Comparison of ENCODE assay signal across 10 mouse cellular contexts in the genomic region with DNA sequence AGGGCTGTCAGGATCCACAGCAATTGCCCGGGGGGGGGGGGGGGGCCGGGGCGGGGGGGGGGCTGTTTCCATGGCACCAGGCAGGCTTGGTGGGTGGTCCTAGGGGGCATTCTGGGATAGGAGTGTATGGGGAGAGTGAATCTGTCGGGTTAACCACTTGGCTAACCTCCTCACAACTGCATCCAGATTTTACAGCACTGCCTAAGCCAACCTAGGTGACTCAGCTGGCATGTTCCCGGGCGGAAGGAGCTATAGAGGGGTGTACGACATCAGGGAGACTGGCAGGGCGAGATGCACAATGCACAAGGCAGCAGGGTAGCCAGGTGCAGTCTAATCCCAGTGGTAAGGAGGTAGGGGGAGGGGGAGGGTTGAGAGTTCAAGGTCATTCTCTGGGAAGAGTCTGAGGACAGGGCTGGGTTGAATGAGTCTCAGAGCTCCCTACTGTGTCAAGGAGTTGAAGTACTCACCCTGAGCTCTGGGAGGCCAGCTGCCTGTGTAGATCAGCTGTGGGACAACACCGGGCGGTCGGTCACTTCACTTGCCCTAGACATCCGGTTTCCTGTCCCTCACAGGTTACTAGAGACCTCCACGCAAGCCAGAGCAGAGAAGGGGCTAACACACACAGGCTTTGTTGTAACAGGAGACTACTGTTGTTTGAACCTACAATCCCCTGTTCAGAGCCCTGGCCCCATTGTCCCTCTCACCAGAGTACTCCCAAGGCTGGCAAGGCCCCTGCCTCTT. TPM values are rescaled to one million over a fixed set of nuclear protein-coding genes. Genes with fewer than 3 reads are reported as not detected.
DNase-seq lines count a peak whose midpoint lies in the region; ATAC-seq and TF ChIP-seq lines count a peak whose summit lies in the region.
"Had no signal": no experiment of that assay in that cellular context is flagged by ENCODE, and none has a peak within 500 bp of the region (broad histone marks: within the 10 kb centered on the region; RNA-seq: fewer than 3 reads in every experiment).

No protein-coding gene starts in this region.

- H3K9ac ChIP-seq in forebrain, embryonic 15.5 days (replicated peaks): no peak overlapping the region
- no peak overlapping the region for H3K9ac ChIP-seq in liver, embryonic 12.5 days
- no peak overlapping the region for H3K9ac ChIP-seq in liver, embryonic 11.5 days (ENCODE audit: low read depth, low read length)
- peak overlapping the region; percentile 75 for H3K9ac ChIP-seq in ES-E14 (ENCODE audit: insufficient read depth, low read depth, low read length, poor library complexity, severe bottlenecking)

- WGBS in forebrain, embryonic 10.5 days: 54% methylated on average over 10 of the region's 13 CpGs
- 44% methylated on average over 13 of the region's 13 CpGs for WGBS in forebrain, embryonic 15.5 days
- 56% methylated on average over 11 of the region's 13 CpGs for WGBS in liver, embryonic 12.5 days (ENCODE audit: insufficient replicate concordance)
- WGBS in liver, embryonic 11.5 days: 60% methylated on average over 13 of the region's 13 CpGs
- WGBS in limb, embryonic 10.5 days: 57% methylated on average over 10 of the region's 13 CpGs

- DNase-seq in forebrain, embryonic 10.5 days (ENCODE audit: extremely low spot score, low spot score): no peak
- no peak for DNase-seq in liver, embryonic 11.5 days (ENCODE audit: low spot score)
- DNase-seq in ES-E14 (ENCODE audit: low read depth, low spot score): peak; percentile 88
- DNase-seq in limb, embryonic 10.5 days (ENCODE audit: low spot score): peak; percentile 34
- no peak for DNase-seq in Muller cell, postnatal 12 days (ENCODE audit: inconsistent ontology term)
- DNase-seq in frontal cortex, postnatal 14 days (ENCODE audit: low spot score in 2 of 2): no peak
- DNase-seq: cerebellum, adult 11 months; lung, postnatal 14 days had no signal

- H3K4me2 ChIP-seq in forebrain, embryonic 15.5 days (replicated peaks): no peak overlapping the region
- H3K4me2 ChIP-seq in liver, embryonic 12.5 days: no peak overlapping the region
- H3K4me2 ChIP-seq in liver, embryonic 11.5 days: no peak overlapping the region

- H3K4me1 ChIP-seq in forebrain, embryonic 10.5 days: peaks cover 57% of the 10 kb centered on the region
- peaks cover 17% of the 10 kb centered on the region for H3K4me1 ChIP-seq in forebrain, embryonic 15.5 days
- peaks cover 29% of the 10 kb centered on the region for H3K4me1 ChIP-seq in liver, embryonic 12.5 days
- H3K4me1 ChIP-seq in liver, embryonic 11.5 days (replicated peaks; ENCODE audit: control insufficient read depth, insufficient read depth, low read length): peaks cover 18% of the 10 kb centered on the region
- peaks cover 7 to 40% of the 10 kb centered on the region in 2 experiments; a peak in 3 of 4 replicates for H3K4me1 ChIP-seq in ES-E14 (ENCODE audit: control insufficient read depth in 2 of 2, insufficient read depth in 2 of 2, low read length in 2 of 2, poor library complexity in 1 of 2)
- peaks cover 66% of the 10 kb centered on the region for H3K4me1 ChIP-seq in limb, embryonic 10.5 days

- no peaks in the 10 kb centered on the region for H3K36me3 ChIP-seq in forebrain, embryonic 10.5 days (replicated peaks)
- H3K36me3 ChIP-seq in forebrain, embryonic 15.5 days: no peaks in the 10 kb centered on the region
- H3K36me3 ChIP-seq in liver, embryonic 12.5 days: no peaks in the 10 kb centered on the region
- no peaks in the 10 kb centered on the region for H3K36me3 ChIP-seq in liver, embryonic 11.5 days (ENCODE audit: control insufficient read depth, insufficient read depth, low read length)
- no peaks in the 10 kb centered on the region for H3K36me3 ChIP-seq in ES-E14 (ENCODE audit: control insufficient read depth, insufficient read depth, low read length, poor library complexity, severe bottlenecking)
- H3K36me3 ChIP-seq in limb, embryonic 10.5 days: no peaks in the 10 kb centered on the region

- ATAC-seq in forebrain, embryonic 15.5 days (replicated peaks): no peak
- ATAC-seq in liver, embryonic 12.5 days: 0 out of 2 replicates have a peak, but pooled peaks have one; percentile 6
- ATAC-seq in liver, embryonic 11.5 days (replicated peaks; ENCODE audit: low FRiP score): no peak

- peak overlapping the region; percentile 85 for H3K27ac ChIP-seq in forebrain, embryonic 10.5 days
- H3K27ac ChIP-seq in forebrain, embryonic 15.5 days (replicated peaks): no peak overlapping the region
- H3K27ac ChIP-seq in liver, embryonic 12.5 days: no peak overlapping the region
- H3K27ac ChIP-seq in liver, embryonic 11.5 days (ENCODE audit: low read depth, low read length): no peak overlapping the region
- H3K27ac ChIP-seq in ES-E14 (ENCODE audit: insufficient read depth, low read depth, low read length, poor library complexity, severe bottlenecking): peak overlapping the region; percentile 96
- peak overlapping the region; percentile 90 for H3K27ac ChIP-seq in limb, embryonic 10.5 days

- no peak overlapping the region for H3K4me3 ChIP-seq in forebrain, embryonic 10.5 days
- no peak overlapping the region for H3K4me3 ChIP-seq in forebrain, embryonic 15.5 days
- no peak overlapping the region for H3K4me3 ChIP-seq in liver, embryonic 12.5 days
- no peak overlapping the region for H3K4me3 ChIP-seq in liver, embryonic 11.5 days (ENCODE audit: low read depth, low read length)
- H3K4me3 ChIP-seq in ES-E14 (ENCODE audit: insufficient read depth in 1 of 2, low read depth in 1 of 2, low read length in 2 of 2, poor library complexity in 1 of 2, severe bottlenecking in 1 of 2): peak overlapping the region in 1 of 2 experiments; percentile 65; a peak in 3 of 4 replicates
- 0 out of 2 replicates have a peak overlapping the region, but pooled peaks have one; percentile 36 for H3K4me3 ChIP-seq in limb, embryonic 10.5 days

- H3K9me3 ChIP-seq in forebrain, embryonic 10.5 days: no peaks in the 10 kb centered on the region
- H3K9me3 ChIP-seq in forebrain, embryonic 15.5 days: no peaks in the 10 kb centered on the region
- no peaks in the 10 kb centered on the region for H3K9me3 ChIP-seq in liver, embryonic 12.5 days (replicated peaks)
- no peaks in the 10 kb centered on the region for H3K9me3 ChIP-seq in liver, embryonic 11.5 days (ENCODE audit: control insufficient read depth, low read length)
- no peaks in the 10 kb centered on the region for H3K9me3 ChIP-seq in ES-E14 (ENCODE audit: control insufficient read depth, insufficient read depth, low read depth, low read length)
- H3K9me3 ChIP-seq in limb, embryonic 10.5 days (replicated peaks): no peaks in the 10 kb centered on the region

- in situ Hi-C loops in ES-E14 (cut with MboI; ENCODE audit: low sequenced_read_pairs in 2 of 2, unreplicated experiment in 2 of 2): no loop called here

- H3K27me3 ChIP-seq in forebrain, embryonic 10.5 days (ENCODE audit: poor library complexity, severe bottlenecking): peaks cover 28% of the 10 kb centered on the region
- no peaks in the 10 kb centered on the region for H3K27me3 ChIP-seq in forebrain, embryonic 15.5 days
- peaks cover 6% of the 10 kb centered on the region; the same call in 1 of the 2 replicates for H3K27me3 ChIP-seq in liver, embryonic 12.5 days (replicated peaks)
- no peaks in the 10 kb centered on the region for H3K27me3 ChIP-seq in liver, embryonic 11.5 days (replicated peaks; ENCODE audit: control insufficient read depth, insufficient read depth, low read length)
- no peaks in the 10 kb centered on the region; the same call in 1 of the 2 replicates for H3K27me3 ChIP-seq in limb, embryonic 10.5 days (ENCODE audit: low read depth, poor library complexity, severe bottlenecking)

TF ChIP-seq in ES-E14, 5 proteins besides CTCF, POLR2A, EP300 and RAD21:
- TF ChIP-seq HCFC1 (IDR thresholded peaks at IDR 0.05; ENCODE audit: borderline replicate concordance, insufficient read depth, low read length) (peak; percentile 42; the same call in 1 of the 2 replicates), ZNF384 (IDR thresholded peaks at IDR 0.05; ENCODE audit: low read depth, low read length) (no peak), ZC3H11A (IDR thresholded peaks at IDR 0.05; ENCODE audit: borderline replicate concordance, low read depth, low read length) (no peak), MAFK (IDR thresholded peaks at IDR 0.05; ENCODE audit: insufficient read depth, low read depth, low read length) (no peak), CHD2 (IDR thresholded peaks at IDR 0.05; ENCODE audit: low read depth, low read length) (0 out of 2 replicates have a peak, but pooled peaks have one; percentile 41)

RNA-seq across cellular contexts. Expression of gene Bak1, which starts 12.4 kb away (rescaled TPM):
- polyA plus RNA-seq in forebrain, embryonic 10.5 days (2016; fragmentation: Nextera tagmentation; extraction: Ambion mirVana): 3.1 and 3.4 TPM in 2 replicates
- 2.3 and 2.7 TPM in 2 replicates for polyA plus RNA-seq in forebrain, embryonic 15.5 days (2015; fragmentation: Nextera tagmentation; extraction: Ambion mirVana)
- polyA plus RNA-seq in liver, embryonic 12.5 days (2016; fragmentation: Nextera tagmentation; extraction: Ambion mirVana): 2.7 and 3.2 TPM in 2 replicates
- 10.8 and 11.3 TPM in 2 replicates for polyA plus RNA-seq in liver, embryonic 11.5 days (2014; fragmentation: Nextera tagmentation; extraction: Ambion mirVana)
- total RNA-seq in ES-E14 (2012; rRNA removed): 36.4 and 53.2 TPM in 2 replicates
- polyA plus RNA-seq in limb, embryonic 10.5 days (2016; fragmentation: Nextera tagmentation; extraction: Ambion mirVana): 3.7 and 4.6 TPM in 2 replicates

RNA-seq across cellular contexts. Expression of gene Itpr3, which starts 15.9 kb away (rescaled TPM):
- polyA plus RNA-seq in forebrain, embryonic 10.5 days (2016; fragmentation: Nextera tagmentation; extraction: Ambion mirVana): 1.6 TPM in 2 replicates
- 0.43 and 0.46 TPM in 2 replicates for polyA plus RNA-seq in forebrain, embryonic 15.5 days (2015; fragmentation: Nextera tagmentation; extraction: Ambion mirVana)
- 1.2 and 1.3 TPM in 2 replicates for polyA plus RNA-seq in liver, embryonic 12.5 days (2016; fragmentation: Nextera tagmentation; extraction: Ambion mirVana)
- 1.8 and 2.0 TPM in 2 replicates for polyA plus RNA-seq in liver, embryonic 11.5 days (2014; fragmentation: Nextera tagmentation; extraction: Ambion mirVana)
- total RNA-seq in ES-E14 (2012; rRNA removed): 44.1 and 74.5 TPM in 2 replicates
- 4.3 and 4.8 TPM in 2 replicates for polyA plus RNA-seq in limb, embryonic 10.5 days (2016; fragmentation: Nextera tagmentation; extraction: Ambion mirVana)

Comparison
In these comparisons a context has a peak if more than half of its experiments do, and no peak if none do; other contexts are left out.
1. H3K27ac ChIP-seq: peak in forebrain, embryonic 10.5 days (single experiment), ES-E14 (single experiment) and limb, embryonic 10.5 days (single experiment); none in forebrain, embryonic 15.5 days (single experiment), liver, embryonic 12.5 days (single experiment) and liver, embryonic 11.5 days (single experiment).
2. DNase-seq: peak in ES-E14 (single experiment) and limb, embryonic 10.5 days (single experiment); none in forebrain, embryonic 10.5 days (single experiment), liver, embryonic 11.5 days (single experiment), Muller cell, postnatal 12 days (single experiment) and frontal cortex, postnatal 14 days (0 of 2).